Mouse (Mus musculus): ENCODE results near the gene Tph2. TPM values are rescaled to one million over a fixed set of nuclear protein-coding genes. Genes with fewer than 3 reads are reported as not detected.

Gene Tph2
- polyA plus RNA-seq, 1 experiment = not detected

DNA sequence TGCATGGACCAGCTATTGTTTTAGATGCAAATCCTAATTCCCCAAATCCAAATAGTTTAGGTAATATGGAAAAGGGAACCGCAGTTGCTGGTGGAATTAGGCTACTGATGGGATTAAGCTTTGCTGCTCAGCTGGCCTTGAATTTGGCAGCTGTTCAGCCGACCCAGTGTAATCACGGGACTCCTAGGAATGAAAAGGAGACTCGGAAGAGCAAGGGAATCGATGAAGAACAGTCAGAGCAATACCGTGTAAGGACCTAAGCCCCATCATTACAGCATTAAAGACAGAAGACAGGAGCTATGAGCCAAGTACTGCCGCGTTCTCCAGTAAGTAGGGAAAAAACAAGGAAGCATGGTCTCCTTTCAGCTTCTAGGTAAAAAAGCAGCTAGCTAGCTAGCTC is 134.6 kb downstream of the Tph2 start:
- Histone ChIP-seq H3K4me3 (ENCODE audit: insufficient read depth, low read length) (no peak overlapping the region), H3K4me1 (ENCODE audit: control insufficient read depth, insufficient read depth, low read length) (no peaks in the 10 kb centered on the region), H3K27ac (ENCODE audit: insufficient read depth, low read length) (no peak overlapping the region)
- TF ChIP-seq CTCF (IDR thresholded peaks at IDR 0.05; ENCODE audit: borderline replicate concordance, insufficient read depth, low read length) = no peak
- no peak for TF ChIP-seq POLR2A (IDR thresholded peaks at IDR 0.05; ENCODE audit: low read depth, low read length)

DNA sequence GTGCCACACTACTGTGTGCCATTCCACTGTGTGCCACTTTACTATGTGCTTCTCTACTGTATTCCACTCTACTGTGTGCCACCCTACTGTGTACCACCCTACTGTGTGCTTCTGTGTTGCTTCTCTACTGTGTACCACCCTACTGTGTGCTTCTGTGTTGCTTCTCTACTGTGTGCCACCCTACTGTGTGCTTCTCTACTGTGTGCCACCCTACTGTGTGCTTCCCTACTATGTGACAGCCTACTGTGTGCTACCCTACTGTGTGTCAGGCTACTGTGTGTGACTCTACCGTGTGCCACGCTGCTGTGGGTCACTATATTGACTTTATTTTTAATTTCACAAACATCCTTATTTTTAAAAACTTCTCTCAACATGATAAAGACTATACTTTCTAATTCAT is 136.3 kb downstream of the Tph2 start:
- TF ChIP-seq POLR2A (IDR thresholded peaks at IDR 0.05; ENCODE audit: low read depth, low read length) (no peak), CTCF (IDR thresholded peaks at IDR 0.05; ENCODE audit: borderline replicate concordance, insufficient read depth, low read length) (no peak)
- no peak overlapping the region for H3K4me3 ChIP-seq (ENCODE audit: insufficient read depth, low read length)
- no peaks in the 10 kb centered on the region for H3K4me1 ChIP-seq (ENCODE audit: control insufficient read depth, insufficient read depth, low read length)
- no peak overlapping the region for H3K27ac ChIP-seq (ENCODE audit: insufficient read depth, low read length)

DNA sequence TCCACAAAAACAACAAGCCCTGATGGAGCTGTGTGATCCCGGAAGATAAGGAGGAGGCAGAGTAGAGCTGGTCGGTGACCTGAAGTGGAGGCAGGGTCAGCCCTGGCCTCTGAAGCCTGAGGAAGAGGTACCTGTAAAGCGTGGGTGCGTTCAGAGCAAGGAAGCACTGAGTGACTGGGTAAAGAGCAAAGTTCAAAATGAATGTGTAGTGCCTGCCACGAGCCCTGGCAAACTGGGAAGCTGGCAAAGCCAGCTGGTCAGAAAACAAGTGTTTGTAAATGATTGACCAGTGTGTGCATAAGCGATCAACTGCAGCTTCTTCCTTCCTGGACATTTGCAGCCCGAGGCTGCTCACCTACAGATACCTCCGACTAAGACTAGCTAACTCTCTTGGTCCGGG is 149.1 kb downstream of the Tph2 start:
- no peak overlapping the region for H3K4me3 ChIP-seq (ENCODE audit: insufficient read depth, low read length)
- TF ChIP-seq POLR2A (IDR thresholded peaks at IDR 0.05; ENCODE audit: low read depth, low read length) = no peak
- TF ChIP-seq CTCF (IDR thresholded peaks at IDR 0.05; ENCODE audit: borderline replicate concordance, insufficient read depth, low read length) = no peak
- no peaks in the 10 kb centered on the region for H3K4me1 ChIP-seq (ENCODE audit: control insufficient read depth, insufficient read depth, low read length)
- H3K27ac ChIP-seq (ENCODE audit: insufficient read depth, low read length) = no peak overlapping the region

Other genes with a start within 250 kb of the Tph2 start
- 91.5 and 93.5 TPM in 2 replicates for gene Tbc1d15, start 66.4 kb upstream of the Tph2 start, polyA plus RNA-seq (2011; ENCODE audit: insufficient read length, low read depth, missing spikeins)
- gene Rab21, start 130.6 kb upstream of the Tph2 start, polyA plus RNA-seq (2011; ENCODE audit: insufficient read length, low read depth, missing spikeins) = 63.3 and 64.7 TPM in 2 replicates
- gene Tmem19, start 177.5 kb upstream of the Tph2 start, polyA plus RNA-seq (2011; ENCODE audit: insufficient read length, low read depth, missing spikeins) = 40.7 and 51.5 TPM in 2 replicates
- gene Thap2, start 199.4 kb upstream of the Tph2 start, polyA plus RNA-seq (2011; ENCODE audit: insufficient read length, low read depth, missing spikeins) = 14.0 and 14.4 TPM in 2 replicates
- 97.1 and 120 TPM in 2 replicates for gene Zfc3h1, start 199.9 kb upstream of the Tph2 start, polyA plus RNA-seq (2011; ENCODE audit: insufficient read length, low read depth, missing spikeins)